Mouse (Mus musculus): ENCODE measurements around the gene Tex26.

The Tex26 gene

GRCm38 (mm10) chr5:149439531-149440179 is at the start of gene Tex26:
Tex26 (plus strand) TSS chr5:149439660.
- peak; percentile 24 for DNase-seq (ENCODE audit: low spot score)

GRCm38 (mm10) chr5:149391574-149392375 is 47.7 kb upstream of the Tex26 start:
- no peak for DNase-seq (ENCODE audit: low spot score)

GRCm38 (mm10) chr5:149392420-149392988 is 47.0 kb upstream of the Tex26 start:
- no peak for DNase-seq (ENCODE audit: low spot score)

GRCm38 (mm10) chr5:149401446-149401975 is 37.9 kb upstream of the Tex26 start:
- DNase-seq (ENCODE audit: low spot score), result no peak

GRCm38 (mm10) chr5:149402029-149402428 is 37.4 kb upstream of the Tex26 start:
- no peak for DNase-seq (ENCODE audit: low spot score)

- DNase-seq (ENCODE audit: low spot score), result no peak
These were observed 36.1 kb upstream of the Tex26 start for GRCm38 (mm10) chr5:149403386-149403785.

- DNase-seq (ENCODE audit: low spot score), result no peak
These were observed 34.8 kb upstream of the Tex26 start for GRCm38 (mm10) chr5:149404710-149405109.

- no peak for DNase-seq (ENCODE audit: low spot score)
These were observed 32.6 kb upstream of the Tex26 start for GRCm38 (mm10) chr5:149406791-149407276.

GRCm38 (mm10) chr5:149409502-149409901 is 30.0 kb upstream of the Tex26 start:
- DNase-seq (ENCODE audit: low spot score), result no peak

GRCm38 (mm10) chr5:149411509-149412193 is 27.8 kb upstream of the Tex26 start, which contains the start of gene Medag:
Medag (plus strand) TSS chr5:149411749.
- DNase-seq (ENCODE audit: low spot score), result peak; percentile 36

- no peak for DNase-seq (ENCODE audit: low spot score)
These were observed 27.3 kb upstream of the Tex26 start for GRCm38 (mm10) chr5:149412194-149412575.

- DNase-seq (ENCODE audit: low spot score), result no peak
These were observed 26.8 kb upstream of the Tex26 start for GRCm38 (mm10) chr5:149412671-149413070.

- DNase-seq (ENCODE audit: low spot score), result no peak
These were observed 24.9 kb upstream of the Tex26 start for GRCm38 (mm10) chr5:149414369-149415167.

- DNase-seq (ENCODE audit: low spot score), result no peak
These were observed 22.1 kb upstream of the Tex26 start for GRCm38 (mm10) chr5:149417381-149417780.

GRCm38 (mm10) chr5:149426525-149426924 is 12.9 kb upstream of the Tex26 start:
- no peak for DNase-seq (ENCODE audit: low spot score)

- no peak for DNase-seq (ENCODE audit: low spot score)
These were observed 12.0 kb upstream of the Tex26 start for GRCm38 (mm10) chr5:149427277-149428060.

GRCm38 (mm10) chr5:149428347-149428746 is 11.1 kb upstream of the Tex26 start:
- DNase-seq (ENCODE audit: low spot score), result no peak

- DNase-seq (ENCODE audit: low spot score), result peak; percentile 45
These were observed 10.6 kb upstream of the Tex26 start for GRCm38 (mm10) chr5:149428810-149429255.

- DNase-seq (ENCODE audit: low spot score), result no peak
These were observed 9.9 kb upstream of the Tex26 start for GRCm38 (mm10) chr5:149429541-149429940.

- no peak for DNase-seq (ENCODE audit: low spot score)
These were observed 8.5 kb upstream of the Tex26 start for GRCm38 (mm10) chr5:149430943-149431342.
